Mouse (Mus musculus) liver, postnatal 0 days (tissue): Measurements from ENCODE around the gene Hmg20a.

Source experiments
- CTCF ChIP-seq: sonication (generic); IDR thresholded peaks from 2 replicates; pipeline ENCODE4 v1.5.1; 2016; ENCODE audit warnings: antibody characterized with exemption, low read depth
- EP300 ChIP-seq: IDR thresholded peaks from 2 replicates; pipeline ENCODE4 v1.6.1; 2016; ENCODE audit warnings: antibody characterized with exemption, low read depth, mild to moderate bottlenecking

DNA sequence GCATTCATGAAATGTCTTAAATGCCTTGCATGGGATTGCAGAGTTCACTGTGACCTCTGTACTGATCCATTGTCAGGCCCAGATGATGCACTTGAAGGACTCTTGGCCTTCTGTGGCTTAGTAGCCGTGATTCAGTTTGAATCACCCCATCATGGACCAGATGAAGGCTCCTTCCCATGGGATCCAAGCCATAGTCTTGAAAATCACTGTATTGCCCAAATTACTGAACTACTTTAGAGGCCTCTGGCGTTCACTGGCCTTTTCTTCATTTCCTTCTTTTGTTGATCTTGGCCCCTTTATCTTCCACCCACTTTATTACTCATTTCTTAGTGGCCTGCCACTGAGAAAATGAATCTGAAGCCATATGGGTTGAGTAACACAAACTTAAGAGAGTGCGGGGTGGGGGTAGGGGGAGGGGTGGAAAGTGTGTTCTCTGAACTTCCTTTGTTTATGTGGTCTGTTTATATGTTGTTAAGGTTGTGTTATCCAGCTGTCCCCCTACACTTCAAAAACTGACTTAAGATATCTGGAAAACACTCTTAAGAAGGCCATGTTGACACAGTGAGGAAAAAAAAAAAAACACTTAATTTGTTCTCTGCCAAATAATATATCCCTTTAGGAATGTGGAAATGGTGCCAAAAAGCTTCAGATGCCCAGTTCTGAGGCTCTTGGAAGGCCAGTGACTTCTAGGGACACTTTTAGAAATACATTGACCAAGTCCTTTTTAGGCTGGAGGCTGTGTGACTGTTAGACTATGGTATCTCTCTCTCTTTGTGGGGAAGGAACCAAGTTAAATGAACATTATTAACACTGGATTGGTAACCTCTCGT is 45.5 kb downstream of the Hmg20a start:
- TF ChIP-seq CTCF (no peak), EP300 (no peak)
